Mouse (Mus musculus) bone marrow, adult 2 months (tissue): ENCODE results near the gene Rgl1. TPM values are rescaled to one million over a fixed set of nuclear protein-coding genes. Genes with fewer than 3 reads are reported as not detected.
A peak's percentile ranks its signal among the peaks of the same experiment; 100 is the strongest.

Experiments used
- H3K27ac ChIP-seq: fragments of 200-500 bp; 2 replicates; pipeline ENCODE4 v1.5.1; 2012; ENCODE audit warnings: low read depth, mild to moderate bottlenecking, control low read depth, inconsistent platforms, low read length; ENCODE audit not compliant: control insufficient read depth, poor library complexity, insufficient read depth
- H3K4me1 ChIP-seq: fragments of 200-500 bp; 2 replicates; pipeline ENCODE4 v1.6.1; 2011; ENCODE audit warnings: low read length; ENCODE audit not compliant: control insufficient read depth, insufficient read depth
- H3K4me3 ChIP-seq: fragments of 200-500 bp; replicated peaks from 2 replicates; pipeline ENCODE3; 2011; ENCODE audit warnings: mild to moderate bottlenecking, low read depth, low read length, control low read depth; ENCODE audit not compliant: control insufficient read depth
- CTCF ChIP-seq: fragments of 200-500 bp; IDR thresholded peaks from 2 replicates; pipeline ENCODE4 v1.5.1; 2011; ENCODE audit warnings: low read length, control low read depth; ENCODE audit not compliant: control insufficient read depth, insufficient read depth
- POLR2A ChIP-seq: fragments of 200-500 bp; IDR thresholded peaks from 2 replicates; pipeline ENCODE4 v1.6.1; 2011; ENCODE audit warnings: low read depth, mild to moderate bottlenecking, control low read depth, low read length, borderline replicate concordance; ENCODE audit not compliant: control insufficient read depth
- WGBS: fragments of 180-500 bp; shearing (Covaris S2); methylation state at CpG from one replicate; pipeline ENCODE4 v1.1.7; 2018; 5-methylcytosine and 5-hydroxymethylcytosine counted together
- polyA plus RNA-seq: library from polyadenylated mRNA; stranded (reverse); fragments of >200 nt; gene quantifications from 2 replicates; pipeline ENCODE4 v1.2.4, GENCODE M21; 2011; ENCODE audit warnings: low replicate concordance; ENCODE audit not compliant: missing spikeins, insufficient read depth, insufficient read length

Gene Rgl1
- polyA plus RNA-seq, 1 experiment, result 9.2 TPM

DNA sequence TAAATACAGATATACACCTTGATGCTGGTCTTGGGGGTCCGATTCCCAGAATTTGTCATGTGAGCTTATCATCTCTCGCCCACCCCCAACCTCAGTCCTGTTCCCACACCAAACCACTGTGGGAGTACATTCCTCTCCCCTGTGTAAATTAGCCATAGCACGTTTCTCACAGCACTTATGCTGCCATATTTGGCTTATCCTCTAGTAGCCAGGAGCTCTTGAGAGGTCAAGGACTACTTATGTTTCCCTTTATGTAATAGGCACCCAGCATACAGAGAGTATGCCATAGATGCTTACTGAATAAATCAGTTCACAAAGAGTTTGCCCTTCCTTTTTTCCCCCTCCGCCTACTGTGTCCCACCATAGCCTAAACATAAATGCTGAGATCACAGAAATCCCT lies 76.2 kb downstream of the Rgl1 start:
- 68% methylated on average over 4 of the region's 4 CpGs for whole genome bisulfite sequencing
- TF ChIP-seq POLR2A (no peak), CTCF (no peak)
- H3K27ac ChIP-seq, result no peak overlapping the region
- no peaks in the 10 kb centered on the region for H3K4me1 ChIP-seq
- H3K4me3 ChIP-seq, result no peak overlapping the region

DNA sequence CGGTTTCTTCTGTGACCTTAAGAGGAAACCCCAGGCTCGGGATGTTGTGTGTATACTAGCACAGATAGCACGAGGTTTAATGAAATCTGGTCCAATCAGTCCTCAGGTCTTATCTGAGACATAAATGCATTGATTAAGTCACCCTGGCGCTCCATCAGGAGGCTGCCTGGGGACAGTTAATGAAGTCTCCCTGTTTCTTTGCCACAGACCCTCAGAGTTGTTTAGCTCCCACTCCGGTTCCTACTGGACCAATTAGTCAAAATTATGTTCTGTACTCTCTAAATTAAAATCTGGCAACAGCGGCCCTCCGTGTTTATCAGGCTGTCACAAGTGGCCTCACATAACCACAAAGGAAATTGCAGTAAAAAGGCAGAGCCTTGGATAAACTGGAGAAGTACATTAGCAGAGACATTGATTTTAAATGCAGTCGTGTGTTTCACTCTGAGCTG lies 78.4 kb downstream of the Rgl1 start:
- H3K4me3 ChIP-seq, result no peak overlapping the region
- TF ChIP-seq CTCF (no peak), POLR2A (no peak)
- H3K4me1 ChIP-seq, result no peaks in the 10 kb centered on the region
- H3K27ac ChIP-seq, result no peak overlapping the region
- 10% methylated on average over 8 of the region's 8 CpGs for WGBS

DNA sequence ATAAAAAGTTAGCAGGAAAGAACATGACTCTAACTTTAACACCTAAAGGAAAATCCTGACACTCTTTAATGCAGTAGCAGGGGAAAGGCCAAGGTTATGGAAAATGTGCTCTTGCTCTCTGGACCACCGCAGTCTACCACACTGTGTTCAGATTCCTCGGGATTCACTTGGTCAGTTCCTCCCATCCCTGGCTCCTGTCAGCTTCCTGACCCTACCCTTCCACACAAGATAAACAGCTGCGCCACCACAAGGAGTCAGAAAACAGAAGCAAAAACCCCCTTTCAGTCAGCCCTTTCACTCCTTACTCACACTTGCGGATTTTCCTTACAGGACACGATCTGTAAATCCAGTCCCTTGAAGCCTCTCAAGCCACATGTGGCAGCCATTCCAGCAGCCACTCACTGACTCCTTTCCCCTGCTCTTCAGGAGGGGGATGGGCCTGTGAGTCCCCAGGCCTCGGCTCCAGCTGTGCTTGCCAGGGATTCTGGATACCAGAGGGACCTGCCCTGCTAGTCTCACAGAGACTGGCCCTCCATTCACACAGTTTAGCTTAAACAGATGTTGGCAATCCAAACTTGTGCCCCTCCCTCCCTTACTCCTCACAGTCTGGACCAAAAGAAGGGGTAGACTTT lies 78.9 kb downstream of the Rgl1 start:
- TF ChIP-seq CTCF (no peak), POLR2A (no peak)
- 48% methylated on average over 6 of the region's 6 CpGs for WGBS
- H3K27ac ChIP-seq, result no peak overlapping the region
- H3K4me3 ChIP-seq, result no peak overlapping the region
- no peaks in the 10 kb centered on the region for H3K4me1 ChIP-seq

DNA sequence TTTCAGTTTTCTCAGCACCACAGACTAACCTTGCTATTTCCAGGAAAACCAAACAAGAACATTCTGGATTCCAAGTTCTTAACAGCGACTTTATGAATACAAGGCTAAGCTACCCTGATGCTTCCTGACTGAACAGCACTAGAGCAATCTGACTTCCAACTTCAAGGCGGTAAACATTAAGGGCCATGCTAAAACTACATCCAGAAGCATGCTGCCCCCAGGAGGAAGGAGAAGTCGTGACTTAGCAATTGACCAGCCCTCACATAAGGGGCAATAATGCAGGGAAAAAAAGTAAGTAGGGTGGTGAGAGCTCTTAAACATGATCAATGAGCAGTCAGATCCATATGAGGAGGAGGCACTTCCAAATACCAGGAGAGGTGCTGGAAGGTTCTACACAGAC lies 80.6 kb downstream of the Rgl1 start:
- 45% methylated on average over 3 of the region's 3 CpGs for WGBS
- Histone ChIP-seq H3K27ac (no peak overlapping the region), H3K4me3 (no peak overlapping the region)

DNA sequence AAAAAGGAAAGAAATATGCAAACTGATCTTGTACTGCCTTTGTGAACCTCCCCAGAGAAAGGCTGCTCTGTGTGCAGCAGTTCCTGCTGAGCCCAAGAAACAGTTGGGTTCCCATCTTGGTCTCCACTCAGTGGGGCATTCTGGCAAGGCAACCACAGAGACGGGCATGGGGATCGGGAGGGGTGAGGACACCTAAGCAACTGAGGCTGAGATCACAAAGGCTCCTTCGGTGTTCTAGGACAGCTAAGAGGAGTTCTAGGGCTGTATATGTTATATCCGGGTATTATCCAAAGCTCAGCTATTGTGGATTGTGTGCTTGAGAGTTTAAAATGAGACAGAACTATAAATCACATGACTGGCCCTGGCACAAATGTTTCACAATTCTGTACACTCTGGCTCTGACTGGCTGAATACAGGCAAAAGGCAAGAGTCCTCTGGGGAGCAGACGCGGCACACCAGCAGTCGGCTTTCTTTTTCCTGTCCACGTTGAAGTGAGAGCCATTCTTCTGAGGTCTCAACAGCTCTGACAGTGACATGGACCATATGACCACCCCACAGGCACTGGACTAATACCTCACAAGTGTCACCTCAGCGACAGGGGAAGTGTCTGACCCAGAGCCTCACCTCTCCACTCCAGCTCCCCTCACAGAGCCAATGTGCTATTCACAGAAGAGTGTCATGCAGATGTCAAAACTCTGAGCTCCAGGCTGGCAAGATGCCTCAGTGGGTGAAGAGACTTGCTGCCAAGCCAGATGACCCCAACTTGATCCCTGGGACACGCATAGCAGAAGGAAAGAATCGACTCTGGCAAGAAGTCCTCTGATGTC lies 83.6 kb downstream of the Rgl1 start:
- no peak overlapping the region for H3K27ac ChIP-seq
- H3K4me1 ChIP-seq, result no peaks in the 10 kb centered on the region
- 48% methylated on average over 11 of the region's 11 CpGs for WGBS
- TF ChIP-seq CTCF, result no peak
- no peak for TF ChIP-seq POLR2A
- no peak overlapping the region for H3K4me3 ChIP-seq

More for the DNA sequence above, 80.6 kb downstream of the Rgl1 start:
- TF ChIP-seq CTCF (no peak), POLR2A (no peak)
- H3K4me1 ChIP-seq, result no peaks in the 10 kb centered on the region

DNA sequence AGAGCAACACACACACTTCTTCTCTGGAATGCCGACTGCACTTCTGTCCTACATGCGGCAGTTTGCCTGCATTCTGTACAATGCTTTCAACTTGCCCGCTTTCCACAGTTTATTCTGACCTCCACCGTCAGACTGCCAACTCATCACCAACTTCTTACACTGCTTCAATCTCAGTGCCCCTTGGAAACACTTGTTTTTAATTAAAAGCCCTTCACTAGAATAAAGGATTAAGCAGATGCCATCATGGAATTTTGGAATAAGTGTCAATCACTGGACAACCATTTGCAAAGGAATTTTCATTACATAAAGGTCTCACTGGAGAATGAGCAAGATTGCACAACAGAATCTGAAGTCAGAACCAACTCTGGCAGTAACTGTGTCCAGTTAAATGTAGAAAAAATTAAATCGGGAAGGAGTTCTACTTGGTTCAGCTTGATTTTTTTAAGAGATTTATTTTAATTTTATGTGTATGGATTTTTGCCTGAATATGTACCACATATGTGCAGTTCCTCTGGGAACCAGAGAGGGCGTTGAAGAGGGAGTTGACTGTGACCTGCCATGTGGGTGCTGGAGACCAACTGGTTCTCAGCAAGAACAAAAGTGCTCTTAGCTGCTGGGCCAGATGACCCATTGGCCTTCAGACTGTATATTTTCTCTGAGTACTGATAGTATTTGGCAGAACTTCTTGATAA lies 84.3 kb downstream of the Rgl1 start:
- no peak overlapping the region for H3K4me3 ChIP-seq
- TF ChIP-seq POLR2A, result no peak
- TF ChIP-seq CTCF, result no peak
- H3K27ac ChIP-seq, result no peak overlapping the region
- WGBS, result 86% methylated on average over 6 of the region's 6 CpGs
- no peaks in the 10 kb centered on the region for H3K4me1 ChIP-seq

DNA sequence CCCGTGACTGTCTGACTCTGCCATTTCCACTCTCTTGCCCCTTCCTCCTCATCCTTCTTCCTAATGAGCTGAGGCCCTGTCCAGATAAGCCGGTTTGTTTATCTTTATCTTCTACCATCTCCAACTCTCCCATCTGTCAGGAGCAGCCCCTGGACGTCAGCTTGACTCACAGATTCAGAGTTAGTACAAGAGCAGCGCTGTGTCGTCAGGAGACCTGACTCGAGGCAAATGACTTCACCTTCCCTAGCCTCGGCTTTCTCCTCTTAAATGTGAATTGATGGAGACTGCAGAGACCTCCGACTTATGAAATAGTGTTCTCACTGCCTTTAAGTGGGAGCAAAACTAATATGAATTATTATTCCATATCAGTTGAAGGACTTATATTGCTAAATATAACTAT lies 85.0 kb downstream of the Rgl1 start:
- TF ChIP-seq POLR2A, result no peak
- no peak for TF ChIP-seq CTCF
- Histone ChIP-seq H3K27ac (no peak overlapping the region), H3K4me3 (no peak overlapping the region), H3K4me1 (no peaks in the 10 kb centered on the region)
- 74% methylated on average over 8 of the region's 8 CpGs for WGBS

DNA sequence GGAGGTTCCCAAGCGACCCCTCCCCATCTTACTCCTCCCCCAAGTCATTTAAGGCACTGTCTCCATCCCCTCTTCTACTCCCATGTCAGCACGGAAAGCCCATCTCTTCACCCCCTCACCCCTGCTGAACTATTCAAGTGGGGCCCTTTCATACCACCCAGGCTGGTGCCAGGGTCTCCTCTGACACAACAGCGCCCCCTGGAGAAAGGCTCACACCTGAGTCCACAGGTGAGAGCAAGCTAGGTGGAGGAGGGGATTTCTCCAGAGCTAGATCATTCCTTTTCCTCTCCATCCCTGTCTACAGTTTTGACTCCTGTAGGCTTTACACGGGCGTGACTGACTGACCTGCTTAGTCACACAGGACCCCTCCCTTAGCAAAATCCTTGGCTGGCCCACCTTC lies 87.7 kb downstream of the Rgl1 start:
- Histone ChIP-seq H3K4me1 (no peaks in the 10 kb centered on the region), H3K27ac (no peak overlapping the region), H3K4me3 (no peak overlapping the region)
- 57% methylated on average over 5 of the region's 5 CpGs for WGBS
- TF ChIP-seq CTCF (peak; percentile 68), POLR2A (no peak)

DNA sequence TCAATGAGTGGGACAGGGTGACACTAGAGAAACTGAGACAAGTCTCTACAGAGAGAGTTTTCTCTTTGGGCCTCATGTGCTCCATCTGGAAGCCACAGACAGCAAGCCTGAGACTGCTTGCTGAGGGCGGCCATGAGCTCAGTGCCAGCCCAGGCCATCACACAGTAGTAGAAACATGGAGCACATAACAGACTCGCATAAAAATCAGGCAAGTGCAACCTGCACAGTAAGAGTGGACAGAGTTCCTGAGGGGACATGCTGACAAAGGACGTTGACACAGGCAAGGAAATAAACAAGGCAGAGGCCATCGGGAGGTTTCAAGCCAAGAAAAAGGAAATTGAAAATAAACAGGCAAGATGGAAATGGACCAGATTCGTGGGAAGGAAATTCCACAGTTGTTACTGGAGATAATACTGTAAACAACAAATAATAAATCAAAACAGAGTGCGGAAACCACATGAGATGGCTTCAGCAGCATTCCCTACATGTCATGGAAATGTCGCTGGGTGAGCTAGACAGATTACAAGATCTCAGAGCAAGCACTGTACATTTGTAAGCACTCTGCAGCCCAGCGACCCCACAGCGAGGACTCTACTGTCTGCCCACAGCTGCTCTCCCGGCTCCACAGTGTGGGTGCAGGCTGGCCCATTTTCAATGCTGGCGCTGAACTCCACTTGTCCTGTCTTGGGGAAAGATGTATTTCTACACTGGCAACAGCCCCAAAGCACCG lies 88.5 kb downstream of the Rgl1 start:
- TF ChIP-seq CTCF (no peak), POLR2A (no peak)
- WGBS, result 80% methylated on average over 12 of the region's 12 CpGs
- Histone ChIP-seq H3K27ac (no peak overlapping the region), H3K4me3 (no peak overlapping the region), H3K4me1 (no peaks in the 10 kb centered on the region)
